Mouse (Mus musculus): ENCODE results near the gene D11Wsu47e.
A peak's percentile ranks its signal among the peaks of the same experiment; 100 is the strongest.

D11Wsu47e gene

DNA sequence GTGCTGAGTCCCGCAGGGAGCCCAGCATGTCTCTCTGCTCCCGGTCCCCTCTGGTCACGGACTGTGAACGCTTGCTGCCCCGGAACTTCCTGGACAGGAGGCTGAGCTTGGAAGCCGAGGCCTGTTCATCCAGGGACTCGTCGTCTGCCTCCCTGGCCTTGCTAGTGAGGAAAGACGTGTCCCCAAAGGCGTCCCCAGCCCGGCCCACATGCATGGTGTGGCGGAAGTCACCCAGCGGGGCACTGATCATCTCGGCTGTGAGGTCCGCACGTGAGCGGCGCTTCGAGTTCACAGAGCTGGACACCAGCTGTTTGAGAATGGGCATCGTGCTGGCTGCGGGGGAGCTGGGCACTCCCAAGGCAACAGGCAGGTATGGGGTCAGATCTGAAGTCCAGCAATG, 45.0 kb downstream of the D11Wsu47e start:
- DNase-seq (ENCODE audit: low read depth, low spot score): no peak
- H3K36me3 ChIP-seq (ENCODE audit: control insufficient read depth, insufficient read depth, low read length, poor library complexity, severe bottlenecking): no peaks in the 10 kb centered on the region
- no peaks in the 10 kb centered on the region for H3K27me3 ChIP-seq (ENCODE audit: control insufficient read depth, insufficient read depth, low read length, poor library complexity, severe bottlenecking)

GRCm38 (mm10) chr11:113729917-113730316, 45.7 kb downstream of the D11Wsu47e start:
- no peaks in the 10 kb centered on the region for H3K27me3 ChIP-seq (ENCODE audit: control insufficient read depth, insufficient read depth, low read length, poor library complexity, severe bottlenecking)
- no peaks in the 10 kb centered on the region for H3K36me3 ChIP-seq (ENCODE audit: control insufficient read depth, insufficient read depth, low read length, poor library complexity, severe bottlenecking)
- DNase-seq (ENCODE audit: low read depth, low spot score): no peak

GRCm38 (mm10) chr11:113730879-113731278, 46.7 kb downstream of the D11Wsu47e start:
- no peaks in the 10 kb centered on the region for H3K36me3 ChIP-seq (ENCODE audit: control insufficient read depth, insufficient read depth, low read length, poor library complexity, severe bottlenecking)
- DNase-seq (ENCODE audit: low read depth, low spot score): no peak
- no peaks in the 10 kb centered on the region for H3K27me3 ChIP-seq (ENCODE audit: control insufficient read depth, insufficient read depth, low read length, poor library complexity, severe bottlenecking)

DNA sequence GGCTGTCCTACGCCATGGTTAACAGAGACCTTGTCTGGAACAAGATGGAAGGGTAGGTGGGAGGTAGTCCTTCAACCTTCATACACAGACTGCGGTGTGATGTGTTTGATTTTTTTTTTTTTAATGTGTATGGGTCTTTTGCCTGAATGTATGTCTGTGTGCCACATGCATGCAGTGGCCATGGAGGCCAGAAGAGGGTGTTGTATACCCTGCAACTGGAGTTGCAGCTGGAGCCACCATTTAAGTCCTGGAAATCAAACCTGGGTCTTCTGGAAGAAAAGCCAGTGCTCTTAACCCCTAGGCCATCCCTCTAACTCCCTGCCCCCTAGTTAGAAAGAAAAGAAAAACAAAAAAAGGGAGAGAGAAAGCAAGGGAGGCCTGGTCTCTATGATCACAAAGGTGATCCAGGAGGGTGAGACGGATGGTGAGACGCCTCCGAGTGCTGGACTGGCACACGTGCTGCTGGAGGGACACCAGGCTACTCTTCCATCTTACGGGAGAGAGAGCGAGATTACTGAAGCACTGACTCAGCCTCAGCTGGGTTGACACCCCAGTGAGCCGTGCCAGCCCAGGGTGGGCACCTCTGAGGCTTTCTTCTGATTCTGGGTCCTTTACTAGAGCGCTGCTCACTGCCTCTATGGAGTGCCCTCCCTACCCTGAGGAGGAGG, 47.9 kb downstream of the D11Wsu47e start:
- Histone ChIP-seq H3K36me3 (ENCODE audit: control insufficient read depth, insufficient read depth, low read length, poor library complexity, severe bottlenecking) (no peaks in the 10 kb centered on the region), H3K27me3 (ENCODE audit: control insufficient read depth, insufficient read depth, low read length, poor library complexity, severe bottlenecking) (no peaks in the 10 kb centered on the region)
- DNase-seq (ENCODE audit: low read depth, low spot score): no peak

- H3K36me3 ChIP-seq (ENCODE audit: control insufficient read depth, insufficient read depth, low read length, poor library complexity, severe bottlenecking): no peaks in the 10 kb centered on the region
- DNase-seq (ENCODE audit: low read depth, low spot score): no peak
- H3K27me3 ChIP-seq (ENCODE audit: control insufficient read depth, insufficient read depth, low read length, poor library complexity, severe bottlenecking): no peaks in the 10 kb centered on the region
These were observed 49.6 kb downstream of the D11Wsu47e start for GRCm38 (mm10) chr11:113733631-113734364.

GRCm38 (mm10) chr11:113735151-113735550, 50.9 kb downstream of the D11Wsu47e start:
- Histone ChIP-seq H3K36me3 (ENCODE audit: control insufficient read depth, insufficient read depth, low read length, poor library complexity, severe bottlenecking) (no peaks in the 10 kb centered on the region), H3K27me3 (ENCODE audit: control insufficient read depth, insufficient read depth, low read length, poor library complexity, severe bottlenecking) (no peaks in the 10 kb centered on the region)
- DNase-seq (ENCODE audit: low read depth, low spot score): no peak

GRCm38 (mm10) chr11:113736848-113737552, 52.8 kb downstream of the D11Wsu47e start:
- no peaks in the 10 kb centered on the region for H3K27me3 ChIP-seq (ENCODE audit: control insufficient read depth, insufficient read depth, low read length, poor library complexity, severe bottlenecking)
- DNase-seq (ENCODE audit: low read depth, low spot score): no peak

GRCm38 (mm10) chr11:113737553-113737854, 53.3 kb downstream of the D11Wsu47e start:
- H3K36me3 ChIP-seq (ENCODE audit: control insufficient read depth, insufficient read depth, low read length, poor library complexity, severe bottlenecking): no peaks in the 10 kb centered on the region
- DNase-seq (ENCODE audit: low read depth, low spot score): no peak
- H3K27me3 ChIP-seq (ENCODE audit: control insufficient read depth, insufficient read depth, low read length, poor library complexity, severe bottlenecking): no peaks in the 10 kb centered on the region

More at GRCm38 (mm10) chr11:113736848-113737552, 52.8 kb downstream of the D11Wsu47e start:
- H3K36me3 ChIP-seq (ENCODE audit: control insufficient read depth, insufficient read depth, low read length, poor library complexity, severe bottlenecking): no peaks in the 10 kb centered on the region

GRCm38 (mm10) chr11:113737912-113738311, 53.7 kb downstream of the D11Wsu47e start:
- H3K36me3 ChIP-seq (ENCODE audit: control insufficient read depth, insufficient read depth, low read length, poor library complexity, severe bottlenecking): no peaks in the 10 kb centered on the region
- DNase-seq (ENCODE audit: low read depth, low spot score): no peak
- no peaks in the 10 kb centered on the region for H3K27me3 ChIP-seq (ENCODE audit: control insufficient read depth, insufficient read depth, low read length, poor library complexity, severe bottlenecking)

DNA sequence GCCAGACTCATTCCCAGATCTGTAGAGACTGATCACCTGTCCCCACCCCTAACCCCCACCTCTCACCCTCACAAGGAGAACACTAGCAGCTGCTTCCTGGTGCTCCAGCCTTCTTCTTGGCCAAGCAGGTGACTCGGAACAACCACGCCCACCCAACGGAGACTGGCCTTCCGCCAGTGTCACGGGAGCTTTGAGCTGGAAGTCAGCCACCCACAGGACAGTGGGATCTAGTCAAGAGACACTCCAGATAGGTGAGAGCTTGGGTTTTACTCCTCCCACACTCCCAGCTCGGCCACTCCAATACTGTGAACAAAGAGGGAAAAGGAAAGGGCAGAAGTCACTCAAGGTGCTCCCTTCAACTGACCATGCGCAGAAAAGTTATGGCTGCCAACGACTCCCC, 55.0 kb downstream of the D11Wsu47e start:
- no peaks in the 10 kb centered on the region for H3K27me3 ChIP-seq (ENCODE audit: control insufficient read depth, insufficient read depth, low read length, poor library complexity, severe bottlenecking)
- no peak for DNase-seq (ENCODE audit: low read depth, low spot score)
- H3K36me3 ChIP-seq (ENCODE audit: control insufficient read depth, insufficient read depth, low read length, poor library complexity, severe bottlenecking): no peaks in the 10 kb centered on the region

- H3K36me3 ChIP-seq (ENCODE audit: control insufficient read depth, insufficient read depth, low read length, poor library complexity, severe bottlenecking): no peaks in the 10 kb centered on the region
- DNase-seq (ENCODE audit: low read depth, low spot score): no peak
- H3K27me3 ChIP-seq (ENCODE audit: control insufficient read depth, insufficient read depth, low read length, poor library complexity, severe bottlenecking): no peaks in the 10 kb centered on the region
These were observed 55.9 kb downstream of the D11Wsu47e start for GRCm38 (mm10) chr11:113740100-113740499.

DNA sequence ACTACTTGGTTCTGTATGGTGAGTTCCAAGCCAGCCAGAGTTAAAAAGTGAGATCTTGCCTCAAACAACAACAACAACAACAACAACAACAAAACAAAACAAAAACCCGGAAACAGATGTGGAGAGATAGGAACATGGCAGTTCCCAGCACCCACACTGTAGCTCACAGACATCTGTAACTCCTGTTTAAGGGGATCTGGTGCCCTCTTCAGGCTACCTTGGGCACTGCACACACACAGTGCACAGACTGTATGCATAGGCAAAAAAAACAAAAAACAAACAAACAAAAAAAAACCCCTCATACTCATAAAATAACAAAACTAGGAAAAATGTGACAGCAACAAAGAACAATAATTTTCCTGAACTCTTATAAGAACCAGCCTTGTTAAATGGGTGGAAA, 58.8 kb downstream of the D11Wsu47e start:
- no peaks in the 10 kb centered on the region for H3K36me3 ChIP-seq (ENCODE audit: control insufficient read depth, insufficient read depth, low read length, poor library complexity, severe bottlenecking)
- DNase-seq (ENCODE audit: low read depth, low spot score): peak; percentile 15

More for the DNA sequence above, 58.8 kb downstream of the D11Wsu47e start:
- no peaks in the 10 kb centered on the region for H3K27me3 ChIP-seq (ENCODE audit: control insufficient read depth, insufficient read depth, low read length, poor library complexity, severe bottlenecking)

Measured in splenic B cell, adult 2 months (primary cell).